Mouse (Mus musculus) Patski (cell line): ENCODE data around the gene Rrnad1. TPM values are rescaled to one million over a fixed set of nuclear protein-coding genes. Genes with fewer than 3 reads are reported as not detected.

Experiments
- ATAC-seq: fragments of 100-300 bp; one replicate; pipeline ENCODE4 v1.8.0; 2021
- CTCF ChIA-PET: fragments of 350-600 bp; sonication (Branson Sonifier 250); formaldehyde crosslinking; loops from one replicate; lab custom pipeline; 2022; ENCODE audit warnings: inconsistent platforms; lab: Charles Lee
- POLR2A ChIA-PET: fragments of 350-600 bp; sonication (Branson Sonifier 250); formaldehyde crosslinking; loops from one replicate; lab custom pipeline; 2022; ENCODE audit warnings: antibody characterized with exemption, inconsistent platforms; lab: Charles Lee
- DNase-seq: peaks from one replicate; pipeline ENCODE4 v3.0.0-alpha.2; 2011; ENCODE audit warnings: low read depth, low spot score
- H3K27me3 ChIP-seq: fragments of 371-371 bp; one replicate; pipeline ENCODE4 v1.5.1; 2021
- CTCF ChIP-seq: fragments of 100-300 bp; IDR thresholded peaks from one replicate; pipeline ENCODE4 v1.5.1; 2021
- in situ Hi-C: fragments of 300-500 bp; cut with MboI; formaldehyde crosslinking; loops from 3 replicates; pipeline ENCODE4 v1.11.1; 2018; ENCODE audit warnings: low pct_unique_long_range_greater_than_20kb, mixed read lengths
- polyA plus RNA-seq: library from polyadenylated mRNA; unstranded; gene quantifications from one replicate; pipeline ENCODE4 v1.2.3, GENCODE M21; 2021

The Rrnad1 gene
- 24.6 TPM for polyA plus RNA-seq

GRCm38 (mm10) chr3:87930078-87930795, at the start of gene Rrnad1, which contains the start of gene Isg20l2:
Rrnad1 (minus strand) TSS chr3:87930717.
Isg20l2 (plus strand) TSS chr3:87930314.
- DNase-seq (peak; percentile 97), ATAC-seq (peak; percentile 84)
- H3K27me3 ChIP-seq: no peaks in the 10 kb centered on the region
- TF ChIP-seq CTCF: no peak
- ChIA-PET CTCF (no interaction called here), POLR2A (interaction anchor here (1.2 kb wide), 1 partner anchor 24 kb away, joined by 4 read pairs; the partner anchor contains the start of gene Hdgf)
- in situ Hi-C loops: loop anchor here (10.0 kb wide), 2 partner anchors 145 kb away; partner anchors contain the start of gene Ttc24

- ChIA-PET CTCF (interaction anchor here (0.6 to 18.5 kb wide), 2 partner anchors 14 to 210 kb away, joined by 3 to 437 read pairs; partner anchors contain the start of gene Nes), POLR2A (interaction anchor here (9.4 kb wide), 1 partner anchor 8 kb away, joined by 96 read pairs; the partner anchor contains the start of gene Nes)
- H3K27me3 ChIP-seq: no peaks in the 10 kb centered on the region
- in situ Hi-C loops: no loop called here
- DNase-seq (no peak), ATAC-seq (no peak)
- TF ChIP-seq CTCF: no peak
Observed at GRCm38 (mm10) chr3:87980085-87980484, 49.6 kb upstream of the Rrnad1 start.

GRCm38 (mm10) chr3:87979493-87979892, 49.0 kb upstream of the Rrnad1 start:
- ATAC-seq (no peak), DNase-seq (no peak)
- ChIA-PET CTCF (interaction anchor here (18.5 kb wide), 1 partner anchor 13 kb away, joined by 437 read pairs; the partner anchor contains the start of gene Nes), POLR2A (interaction anchor here (9.4 kb wide), 1 partner anchor 7 kb away, joined by 96 read pairs; the partner anchor contains the start of gene Nes)
- in situ Hi-C loops: no loop called here
- H3K27me3 ChIP-seq: no peaks in the 10 kb centered on the region
- TF ChIP-seq CTCF: no peak

GRCm38 (mm10) chr3:87974381-87974987, 44.0 kb upstream of the Rrnad1 start:
- no peaks in the 10 kb centered on the region for H3K27me3 ChIP-seq
- POLR2A ChIA-PET: interaction anchor here (6.8 kb wide), 1 partner anchor 10 kb away, joined by 96 read pairs; no protein-coding TSS in a partner anchor
- in situ Hi-C loops: no loop called here
- CTCF ChIA-PET: interaction anchor here (0.9 to 18.9 kb wide), 3 partner anchors 12 to 38 kb away, joined by 3 to 437 read pairs (median 63); no protein-coding TSS in a partner anchor
- ATAC-seq: no peak
- DNase-seq: no peak
- TF ChIP-seq CTCF: no peak

GRCm38 (mm10) chr3:87973593-87974380, 43.3 kb upstream of the Rrnad1 start:
- DNase-seq (no peak), ATAC-seq (no peak)
- in situ Hi-C loops: no loop called here
- H3K27me3 ChIP-seq: no peaks in the 10 kb centered on the region
- TF ChIP-seq CTCF: no peak
- ChIA-PET POLR2A (interaction anchor here (6.8 kb wide), 1 partner anchor 10 kb away, joined by 96 read pairs; no protein-coding TSS in a partner anchor), CTCF (interaction anchor here (0.9 to 18.9 kb wide), 3 partner anchors 13 to 38 kb away, joined by 3 to 437 read pairs (median 63); no protein-coding TSS in a partner anchor)

- ChIA-PET POLR2A (interaction anchor here (6.8 kb wide), 1 partner anchor 11 kb away, joined by 96 read pairs; no protein-coding TSS in a partner anchor), CTCF (interaction anchor here (1.9 to 18.9 kb wide), 3 partner anchors 12 to 97 kb away, joined by 6 to 437 read pairs (median 63); no protein-coding TSS in a partner anchor)
- TF ChIP-seq CTCF: no peak
- H3K27me3 ChIP-seq: no peaks in the 10 kb centered on the region
- ATAC-seq: no peak
- in situ Hi-C loops: no loop called here
- no peak for DNase-seq
Observed at GRCm38 (mm10) chr3:87972776-87973175, 42.3 kb upstream of the Rrnad1 start.

GRCm38 (mm10) chr3:87972203-87972664, 41.7 kb upstream of the Rrnad1 start:
- ATAC-seq (no peak), DNase-seq (no peak)
- TF ChIP-seq CTCF: no peak
- ChIA-PET CTCF (interaction anchor here (1.4 to 18.9 kb wide), 6 partner anchors 12 to 201 kb away, joined by 3 to 437 read pairs (median 22); no protein-coding TSS in a partner anchor), POLR2A (interaction anchor here (6.8 kb wide), 1 partner anchor 12 kb away, joined by 96 read pairs; no protein-coding TSS in a partner anchor)
- in situ Hi-C loops: no loop called here
- H3K27me3 ChIP-seq: no peaks in the 10 kb centered on the region

GRCm38 (mm10) chr3:87971489-87972202, 41.1 kb upstream of the Rrnad1 start:
- peak; percentile 17 for ATAC-seq
- TF ChIP-seq CTCF: no peak
- POLR2A ChIA-PET: interaction anchor here (1.2 to 6.8 kb wide), 3 partner anchors 12 to 36 kb away, joined by 3 to 96 read pairs (median 7); no protein-coding TSS in a partner anchor
- H3K27me3 ChIP-seq: no peaks in the 10 kb centered on the region
- DNase-seq: no peak
- in situ Hi-C loops: no loop called here
- CTCF ChIA-PET: interaction anchor here (1.0 to 18.9 kb wide), 11 partner anchors 11 to 201 kb away, joined by 3 to 437 read pairs (median 7); no protein-coding TSS in a partner anchor
